Mouse (Mus musculus): ENCODE data around the gene C130073F10Rik.
"Not testable (repeated sequence)": the region's sequence is repeated elsewhere in the genome, so short reads cannot be mapped to it uniquely, and the experiment has no call there.

DNA sequence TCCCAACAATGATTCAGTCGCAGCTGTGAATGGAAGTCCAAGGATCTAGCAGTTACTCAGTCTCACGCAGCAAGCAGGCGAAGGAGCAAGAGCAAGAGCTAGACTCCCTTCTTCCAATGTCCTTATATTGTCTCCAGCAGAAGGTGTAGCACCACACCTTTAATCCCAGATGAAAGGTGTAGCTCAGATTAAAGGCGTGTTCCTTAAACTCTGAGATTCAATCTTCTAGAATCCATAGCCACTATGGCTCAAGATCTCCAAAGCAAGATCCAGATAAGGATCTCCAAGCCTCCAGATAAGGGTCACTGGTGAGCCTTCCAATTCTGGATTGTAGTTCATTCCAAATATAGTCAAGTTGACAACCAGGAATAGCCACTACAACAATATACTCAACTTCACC lies 49.7 kb downstream of the C130073F10Rik start, which contains the start of gene B020004J07Rik:
- not testable (repeated sequence) for TF ChIP-seq CTCF (IDR thresholded peaks at IDR 0.05; ENCODE audit: low read depth); EP300 (optimal IDR thresholded peaks at IDR 0.05)
